Comparison of ENCODE assay signal across 10 mouse cellular contexts in genomic region chr4:108782421-108783085, GRCm38 (mm10). TPM values are rescaled to one million over a fixed set of nuclear protein-coding genes. Genes with fewer than 3 reads are reported as not detected.
DNase-seq lines count a peak whose midpoint lies in the region; ATAC-seq lines count a peak whose summit lies in the region.
"Had no signal": no experiment of that assay in that cellular context is flagged by ENCODE, and none has a peak within 500 bp of the region (broad histone marks: within the 10 kb centered on the region; RNA-seq: fewer than 3 reads in every experiment).

No protein-coding gene starts in this region.

- H3K4me1 ChIP-seq in hindbrain, embryonic 16.5 days (ENCODE audit: control insufficient read depth, insufficient read depth, low read depth, low read length): peaks cover 3% of the 10 kb centered on the region; the same call in 1 of the 2 replicates

- no peak for ATAC-seq in hindbrain, embryonic 16.5 days
- ATAC-seq: CD4-positive, CD25-positive, alpha-beta regulatory T cell, adult 4 months had no signal

- 33% methylated on average over 8 of the region's 8 CpGs for WGBS in hindbrain, embryonic 16.5 days

- no peaks in the 10 kb centered on the region for H3K9me3 ChIP-seq in hindbrain, embryonic 16.5 days (ENCODE audit: control insufficient read depth, low read length)

- no peak overlapping the region for H3K4me3 ChIP-seq in hindbrain, embryonic 16.5 days (ENCODE audit: low read length)

- DNase-seq in embryo, embryonic 10 days (ENCODE audit: low spot score): peak; percentile 21
- DNase-seq in embryo, embryonic 10.5 days (ENCODE audit: low spot score): no peak
- DNase-seq in 416B (ENCODE audit: low read depth): peak; percentile 83
- DNase-seq in cerebellum, adult 9-10 months: peak; percentile 59
- DNase-seq in left cerebral cortex, postnatal 10 days (ENCODE audit: extremely low spot score in 1 of 2, low spot score in 2 of 2): peak; percentile 4 to 15
- no peak for DNase-seq in gastrocnemius, adult 18-20 months (ENCODE audit: low spot score)
- DNase-seq in thymus, postnatal 4 days: no peak

- intact Hi-C loops in left cerebral cortex, postnatal 10 days (cut with DNase I): no loop called here

- H3K27me3 ChIP-seq in hindbrain, embryonic 16.5 days (replicated peaks; ENCODE audit: control insufficient read depth, insufficient read depth, low read length): no peaks in the 10 kb centered on the region

- H3K4me2 ChIP-seq in hindbrain, embryonic 16.5 days (ENCODE audit: low read length): no peak overlapping the region
- H3K4me2 ChIP-seq: midbrain, embryonic 11.5 days had no signal

- no peak overlapping the region for H3K9ac ChIP-seq in hindbrain, embryonic 16.5 days (ENCODE audit: low read depth, low read length)

- H3K27ac ChIP-seq in hindbrain, embryonic 16.5 days (ENCODE audit: low read depth, low read length): no peak overlapping the region

- H3K36me3 ChIP-seq in hindbrain, embryonic 16.5 days (ENCODE audit: control insufficient read depth, insufficient read depth, low read length): no peaks in the 10 kb centered on the region

RNA-seq across cellular contexts. Expression of gene Zfyve9, which starts 2.0 kb away (rescaled TPM):
- total RNA-seq in left cerebral cortex, postnatal 10 days (2021): 10 to 100 TPM; 50.4 to 50.8 TPM
- polyA plus RNA-seq in hindbrain, embryonic 16.5 days (2015; fragmentation: Nextera tagmentation; extraction: Ambion mirVana): 4.7 and 5.9 TPM in 2 replicates
- total RNA-seq in gastrocnemius, adult 18-20 months (2021): 10 to 100 TPM; 58.2 to 61.6 TPM

RNA-seq across cellular contexts. Expression of gene Btf3l4, which starts 50.9 kb away (rescaled TPM):
- total RNA-seq in left cerebral cortex, postnatal 10 days (2021): 100 to 1,000 TPM; 101 to 105 TPM
- 129 and 147 TPM in 2 replicates for polyA plus RNA-seq in hindbrain, embryonic 16.5 days (2015; fragmentation: Nextera tagmentation; extraction: Ambion mirVana)
- total RNA-seq in gastrocnemius, adult 18-20 months (2021): 10 to 100 TPM; 39.5 to 44.5 TPM

RNA-seq across cellular contexts. Expression of gene Txndc12, which starts 51.8 kb away (rescaled TPM):
- 10 to 100 TPM; 43.8 to 47.8 TPM for total RNA-seq in left cerebral cortex, postnatal 10 days (2021)
- 68.7 and 70.4 TPM in 2 replicates for polyA plus RNA-seq in hindbrain, embryonic 16.5 days (2015; fragmentation: Nextera tagmentation; extraction: Ambion mirVana)
- total RNA-seq in gastrocnemius, adult 18-20 months (2021): 10 to 100 TPM; 10.9 to 12.0 TPM

Comparison
In these comparisons a context has a peak if more than half of its experiments do, and no peak if none do; other contexts are left out.
1. DNase-seq: peak in embryo, embryonic 10 days (single experiment), 416B (single experiment), cerebellum, adult 9-10 months (single experiment) and left cerebral cortex, postnatal 10 days (2 of 2); none in embryo, embryonic 10.5 days (single experiment), gastrocnemius, adult 18-20 months (single experiment) and thymus, postnatal 4 days (single experiment).